Mouse (Mus musculus) testis, postnatal 14 days (tissue): ENCODE measurements around the gene Mrpl1.

ENCODE experiments used
- DNase-seq: peaks from one replicate; pipeline ENCODE4 v3.0.0; 2021; ENCODE audit warnings: low spot score

Gene Mrpl1

DNA sequence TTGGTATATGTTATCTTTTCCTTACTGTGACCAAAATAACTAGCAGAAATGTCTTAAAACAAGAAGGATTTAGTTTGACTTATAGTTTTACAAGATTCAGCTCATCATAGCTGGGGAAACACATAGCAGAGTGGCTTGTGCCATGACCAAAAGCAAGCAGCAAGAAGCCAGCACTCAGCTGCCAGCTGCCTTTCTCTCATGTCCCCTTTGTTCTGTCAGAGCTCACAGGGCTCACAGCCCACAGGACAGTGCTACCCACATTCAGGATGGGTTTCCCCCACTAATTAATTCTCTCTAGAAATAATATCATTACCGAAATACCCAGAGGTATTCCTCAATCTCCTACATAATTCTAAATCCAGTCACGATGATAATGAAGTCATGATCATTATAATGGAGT is 1.8 kb upstream of the Mrpl1 start:
- DNase-seq, result no peak

DNA sequence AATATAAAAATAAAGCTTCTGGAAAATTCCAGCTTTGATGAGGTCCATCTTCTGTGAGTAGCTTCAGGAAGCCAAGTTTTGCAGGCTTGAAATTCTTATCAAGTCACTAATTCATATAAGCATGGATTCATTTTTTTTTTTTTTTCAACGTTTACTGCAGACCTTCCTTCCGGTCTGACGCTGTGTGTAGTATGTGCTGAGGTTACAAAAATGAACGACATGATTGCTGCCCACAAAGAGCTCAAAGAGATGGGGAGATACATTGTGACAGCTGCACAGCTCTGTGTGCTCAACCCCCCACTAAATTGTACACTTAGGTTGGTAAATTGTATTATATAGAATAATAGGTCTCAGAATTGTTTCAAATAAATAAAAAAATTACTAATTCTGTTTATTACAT is 750 bp upstream of the Mrpl1 start:
- DNase-seq, result no peak

DNA sequence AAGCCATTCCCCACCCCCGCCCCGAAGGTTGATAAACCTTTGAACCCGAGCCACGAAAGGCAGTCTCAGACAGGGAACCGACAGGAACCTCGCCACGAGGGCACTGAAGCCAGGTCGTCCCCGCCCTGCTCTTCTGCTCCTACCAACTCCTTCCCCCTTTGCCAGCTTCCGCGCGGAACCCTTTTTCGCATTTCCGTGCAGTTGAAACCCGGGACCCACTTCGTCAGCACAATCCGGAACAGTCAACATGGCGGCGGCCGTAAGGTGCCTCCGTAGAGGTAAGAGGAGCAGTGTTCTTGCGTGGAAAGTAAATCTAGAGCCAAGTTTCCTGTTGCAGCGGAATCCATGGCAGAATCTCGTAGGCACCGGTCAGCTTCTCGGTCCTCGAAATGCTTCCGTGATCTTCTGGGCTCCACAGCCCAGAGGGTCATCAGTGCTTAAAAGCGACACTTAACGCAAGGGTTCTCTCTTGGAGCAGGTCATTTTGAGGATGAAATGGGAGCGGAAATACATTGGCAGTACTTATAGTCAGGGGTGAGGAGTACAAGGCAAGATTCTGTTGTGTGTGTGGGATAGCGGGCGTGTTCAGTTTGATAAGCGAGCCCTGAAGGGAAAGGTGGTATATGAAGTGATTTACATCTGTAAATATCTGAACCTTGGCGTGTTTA is 757 bp downstream of the Mrpl1 start:
- DNase-seq, result peak; percentile 92

DNA sequence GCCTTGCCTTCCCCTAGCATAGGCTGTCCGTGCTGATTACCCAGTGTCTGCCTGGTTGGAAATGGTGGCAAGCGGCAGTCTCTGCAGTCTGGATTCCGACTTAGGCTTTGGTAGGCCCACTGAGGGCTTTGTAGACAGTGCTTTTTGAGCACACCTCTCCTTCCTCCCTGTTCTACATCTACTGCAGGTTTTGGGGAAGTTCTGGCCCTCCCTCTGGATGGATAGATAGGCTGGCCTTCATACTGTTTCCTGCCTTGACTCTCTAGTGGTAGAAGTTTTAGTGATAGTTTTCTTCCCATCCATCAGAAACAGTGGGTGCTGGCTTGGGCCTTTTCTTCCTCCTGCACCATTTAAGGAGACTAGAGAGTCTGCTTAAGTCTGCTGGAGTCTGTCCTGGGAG is 9.4 kb downstream of the Mrpl1 start:
- no peak for DNase-seq

DNA sequence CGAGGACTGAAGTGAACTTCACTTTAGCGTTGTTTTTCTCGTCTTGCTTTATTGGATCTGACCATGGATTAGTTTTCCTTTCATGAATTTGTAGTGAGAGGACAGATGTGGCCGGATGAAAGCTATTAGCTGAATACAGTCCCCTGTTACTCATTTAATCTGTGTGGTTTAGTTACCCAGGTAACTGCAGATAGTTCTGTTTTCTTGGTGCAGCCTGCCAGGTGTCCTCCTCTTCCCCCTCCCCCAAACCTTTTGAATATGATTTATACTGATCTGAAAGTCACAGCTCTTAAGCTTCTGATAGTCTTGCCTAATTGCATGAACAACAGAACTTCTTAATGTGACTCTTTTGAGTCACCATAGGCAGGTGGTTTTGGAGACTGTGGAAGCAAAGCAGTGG is 10.2 kb downstream of the Mrpl1 start:
- no peak for DNase-seq

DNA sequence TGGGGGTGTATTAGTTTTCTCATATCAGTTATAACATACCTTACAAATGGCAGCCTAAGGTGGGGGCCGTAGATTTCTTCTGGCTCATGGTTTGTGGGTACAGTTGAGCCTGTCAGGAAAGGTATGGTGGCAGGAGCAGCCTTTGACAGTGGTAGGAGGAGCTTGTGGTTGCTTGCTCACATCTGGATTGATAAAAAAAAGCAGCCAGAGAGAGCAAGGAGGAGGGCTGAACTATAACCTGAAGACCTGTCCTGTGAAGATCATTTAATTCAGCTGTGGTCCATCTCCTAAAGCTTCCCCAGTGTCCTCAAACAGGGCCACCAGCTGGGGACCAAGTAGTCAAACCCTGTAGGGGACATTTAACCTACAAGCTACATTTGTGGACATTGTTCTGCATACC is 12.0 kb downstream of the Mrpl1 start:
- no peak for DNase-seq

DNA sequence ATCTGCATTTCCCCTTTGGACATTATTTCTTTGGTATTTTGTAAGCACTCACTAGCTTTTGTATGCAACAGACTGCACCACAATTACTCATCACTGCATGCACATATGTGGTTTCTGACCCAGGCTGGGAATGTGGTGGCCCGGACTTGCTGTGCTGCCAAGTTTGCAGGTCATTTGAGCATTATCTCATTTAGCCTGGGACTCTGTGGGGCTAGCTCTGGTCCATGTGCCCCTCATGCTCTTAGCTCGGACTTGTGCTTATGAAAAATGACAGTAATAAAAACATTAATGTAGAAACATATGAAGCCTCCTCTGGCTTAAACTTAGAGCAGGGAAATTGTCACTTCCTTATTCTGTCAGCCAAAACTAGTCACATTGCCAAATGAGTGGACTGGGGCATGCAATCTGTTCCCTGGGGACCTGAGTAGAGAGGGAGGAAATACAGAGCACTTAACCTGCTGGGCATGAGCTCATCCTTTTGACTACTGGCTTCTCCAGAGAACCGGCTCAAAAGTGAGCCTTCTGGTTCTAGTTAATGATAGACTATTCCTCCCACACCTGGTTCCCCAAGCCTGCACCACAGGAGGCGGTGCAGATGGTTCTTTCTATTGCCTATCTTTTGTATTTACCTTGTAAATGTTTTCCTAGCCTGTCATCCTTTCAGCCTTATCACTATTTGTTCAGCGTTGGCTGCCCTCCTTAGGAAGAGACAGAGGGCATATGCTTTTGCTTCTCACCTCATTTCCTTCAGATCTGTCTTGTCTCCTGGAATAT is 12.7 kb downstream of the Mrpl1 start:
- no peak for DNase-seq

DNA sequence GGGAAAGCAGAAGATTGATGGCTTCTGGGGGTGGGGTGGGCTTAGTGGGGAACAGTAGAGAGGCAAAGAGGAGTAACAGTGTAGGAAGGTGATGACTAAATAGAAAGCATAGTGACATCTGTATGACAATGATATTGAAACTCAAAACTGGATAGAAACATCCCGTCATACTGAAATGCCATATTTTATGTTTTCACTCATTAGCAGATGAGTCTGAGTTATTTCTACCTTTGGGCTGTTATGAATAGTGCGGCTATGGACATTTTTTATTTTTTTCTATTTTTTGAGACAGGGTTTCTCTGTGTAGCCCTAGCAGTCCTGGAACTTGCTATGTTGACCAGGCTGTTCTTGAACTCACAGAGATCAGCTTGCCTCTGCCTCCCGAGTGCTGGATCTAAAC is 13.7 kb downstream of the Mrpl1 start:
- no peak for DNase-seq

DNA sequence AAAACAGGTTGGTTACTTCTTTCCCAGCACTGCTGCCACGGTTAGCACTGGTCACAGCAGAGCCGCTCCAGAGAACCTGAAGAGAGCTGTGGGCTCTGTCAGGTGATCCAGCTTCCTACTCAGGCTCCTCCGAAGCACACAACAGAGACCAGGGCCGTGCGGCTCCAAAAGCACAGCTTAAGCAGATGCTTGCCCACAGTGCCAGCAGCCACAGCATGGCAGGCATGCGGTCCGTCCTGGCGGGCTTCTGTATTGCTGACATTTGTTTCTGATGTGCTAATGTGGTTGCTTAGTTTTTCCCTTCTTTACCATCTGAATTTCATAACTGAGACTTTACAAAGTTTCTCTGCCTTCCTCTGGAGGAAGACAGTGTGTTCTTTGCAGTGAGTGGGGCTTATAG is 17.2 kb downstream of the Mrpl1 start:
- DNase-seq, result no peak

DNA sequence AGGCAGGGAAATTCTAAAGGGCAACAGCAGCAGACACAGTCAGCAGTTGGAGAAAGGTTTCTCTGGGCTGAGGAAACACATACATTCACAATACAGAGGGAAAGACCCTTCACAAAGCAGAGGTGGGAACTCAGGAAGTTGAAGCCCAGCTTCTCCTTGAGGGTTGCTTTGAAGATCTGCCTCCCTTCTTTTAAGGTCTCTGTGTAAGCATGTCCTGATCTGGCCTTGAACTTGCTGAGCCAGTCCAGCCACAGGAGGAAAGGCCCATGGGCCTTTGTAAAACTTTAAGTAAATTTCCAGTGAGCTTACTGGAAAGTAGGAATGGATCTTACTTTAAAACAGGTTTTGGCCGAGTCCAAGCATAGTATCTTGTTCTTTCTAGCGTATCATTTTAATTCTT is 19.7 kb downstream of the Mrpl1 start:
- DNase-seq, result no peak

DNA sequence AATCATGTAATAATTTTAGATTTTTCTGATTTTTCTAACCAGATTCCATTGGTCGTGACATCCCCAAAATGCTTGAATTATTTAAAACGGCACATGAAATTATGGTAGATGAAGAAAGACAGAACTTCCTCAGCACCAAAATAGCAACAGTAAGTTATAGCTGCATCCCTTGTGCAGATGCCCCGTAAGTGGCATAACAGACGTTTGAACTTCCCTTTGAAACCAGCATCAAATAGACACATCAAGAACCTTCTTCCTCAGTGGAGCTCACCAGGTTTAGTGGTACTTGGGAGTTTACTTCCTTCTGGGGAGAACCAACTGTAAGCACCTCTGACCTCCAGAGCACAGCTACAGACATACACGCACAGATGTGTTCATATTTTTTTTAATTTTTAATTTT is 29.5 kb downstream of the Mrpl1 start:
- DNase-seq, result no peak

DNA sequence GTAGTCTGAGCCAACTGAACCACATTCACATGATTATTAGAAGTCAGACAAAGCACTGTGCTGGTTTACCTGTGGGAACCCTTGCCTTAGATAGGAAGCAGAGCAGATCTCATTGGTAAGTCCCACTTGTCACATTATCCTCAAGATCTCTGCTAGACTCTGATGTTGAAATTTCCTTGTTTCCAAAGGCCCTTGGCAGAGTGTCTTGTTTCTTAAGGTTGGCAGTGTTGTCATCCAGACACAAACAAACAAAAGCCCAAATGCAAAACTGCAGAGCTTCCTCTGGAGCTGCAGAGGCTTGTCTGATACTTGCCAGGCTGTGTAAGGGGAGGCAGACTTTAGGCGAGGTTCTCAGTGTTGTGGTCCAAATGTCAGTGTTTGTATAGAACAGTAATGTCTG is 31.6 kb downstream of the Mrpl1 start:
- DNase-seq, result no peak

DNA sequence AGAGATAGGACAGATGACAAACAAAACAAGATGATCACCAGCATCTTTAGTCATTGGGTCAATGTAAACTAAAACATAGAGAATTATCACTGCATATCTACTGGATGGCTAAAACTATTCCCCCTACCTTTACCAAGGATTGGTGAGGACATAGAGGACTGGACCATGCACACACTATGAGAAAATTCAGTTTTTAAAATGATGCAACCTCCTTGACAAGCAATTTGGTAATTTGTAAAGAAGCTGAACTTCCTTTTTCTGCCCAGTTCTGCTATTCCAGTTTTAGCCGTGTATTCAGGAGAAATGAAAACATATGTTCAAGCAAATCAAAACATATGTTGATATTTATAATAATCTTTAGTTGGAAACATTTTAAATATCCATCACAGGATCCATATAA is 35.2 kb downstream of the Mrpl1 start:
- DNase-seq, result no peak

DNA sequence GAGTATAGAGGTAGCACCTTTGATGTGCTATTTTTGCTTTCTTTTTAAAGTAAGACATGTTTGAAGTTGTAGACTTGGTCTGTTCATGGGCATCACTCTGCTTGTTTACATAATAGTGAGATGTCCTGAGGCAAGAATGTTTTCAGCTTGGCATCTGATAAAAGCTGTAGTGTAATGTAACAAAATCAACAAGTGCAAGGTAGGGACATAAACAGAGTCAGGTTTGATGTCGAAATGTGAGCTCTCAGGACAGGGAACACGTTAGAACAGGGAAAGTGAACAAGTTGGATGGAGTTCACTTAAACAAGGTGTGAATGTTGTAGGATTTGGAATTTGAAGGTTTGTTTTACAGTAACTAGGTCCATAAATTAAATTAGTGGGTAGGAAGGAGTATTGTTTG is 44.7 kb downstream of the Mrpl1 start:
- DNase-seq, result no peak

DNA sequence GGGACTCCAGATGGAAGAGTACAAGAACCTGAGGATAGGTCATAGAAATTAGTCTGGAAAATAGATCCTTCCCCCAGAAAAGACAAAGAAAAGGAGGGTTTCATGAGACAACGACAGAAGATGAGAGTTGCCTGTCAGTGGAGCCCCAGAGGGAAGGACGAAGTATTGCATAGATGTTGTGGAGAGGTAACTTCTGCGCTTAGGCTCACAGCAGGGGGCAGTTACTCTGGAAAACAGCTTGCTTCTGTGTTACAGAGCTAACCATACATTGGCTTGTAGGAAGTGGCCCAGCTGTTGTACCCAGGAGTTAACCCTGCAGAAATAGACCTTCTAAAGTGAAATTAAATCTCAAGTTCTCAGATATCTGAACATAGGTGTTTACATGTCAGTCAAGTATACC is 45.9 kb downstream of the Mrpl1 start:
- no peak for DNase-seq

DNA sequence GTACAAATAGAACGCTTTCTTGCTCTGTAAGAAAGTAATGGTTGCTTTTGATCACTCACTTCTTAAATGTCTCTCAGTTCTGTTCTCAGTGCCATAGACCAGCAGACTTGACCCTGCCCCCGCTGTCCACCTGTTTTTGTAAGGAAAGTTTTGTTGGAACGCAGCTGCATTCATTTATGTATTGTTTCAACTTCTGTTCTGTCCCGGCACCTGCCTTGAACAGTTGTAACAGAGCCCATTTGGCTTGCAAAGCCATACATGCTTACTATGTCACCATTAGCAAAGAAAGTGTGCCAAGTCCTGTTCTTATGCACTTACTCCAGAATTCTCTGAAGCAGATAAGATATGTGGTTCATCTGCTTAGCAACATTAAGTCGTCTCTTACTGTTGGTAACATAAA is 48.9 kb downstream of the Mrpl1 start:
- DNase-seq, result no peak

DNA sequence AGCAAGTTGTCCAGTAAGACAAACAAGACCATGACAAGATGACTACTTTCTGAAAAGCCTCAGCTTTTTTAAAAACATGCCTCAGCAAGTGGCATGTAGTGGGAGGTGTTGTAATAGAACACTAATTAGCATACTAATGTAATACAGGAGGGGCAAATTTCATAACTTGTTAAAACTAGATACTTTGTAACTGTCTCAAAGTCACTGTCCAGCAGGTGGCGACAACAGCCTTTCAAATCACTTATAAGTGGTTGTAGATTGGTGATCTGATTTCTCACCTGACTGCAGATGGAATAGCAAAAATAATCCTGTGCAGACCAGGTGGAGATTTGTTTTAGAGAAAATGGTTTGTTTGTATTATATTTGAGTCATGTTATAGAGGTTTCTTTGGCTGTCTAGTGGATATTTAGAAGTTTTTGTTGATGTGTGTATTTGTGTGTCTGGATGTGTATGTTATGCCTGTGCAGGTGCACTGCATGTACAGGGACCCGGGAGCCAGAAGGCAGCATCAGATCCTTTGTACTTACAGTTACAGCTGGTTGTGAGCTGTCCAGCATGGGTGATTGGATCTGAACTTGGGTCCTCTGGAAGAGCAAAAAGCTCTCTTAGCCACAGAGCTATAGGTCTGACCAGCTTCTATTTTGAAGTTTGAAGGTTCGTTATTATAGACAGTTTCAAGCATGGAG is 57.9 kb downstream of the Mrpl1 start:
- DNase-seq, result no peak

DNA sequence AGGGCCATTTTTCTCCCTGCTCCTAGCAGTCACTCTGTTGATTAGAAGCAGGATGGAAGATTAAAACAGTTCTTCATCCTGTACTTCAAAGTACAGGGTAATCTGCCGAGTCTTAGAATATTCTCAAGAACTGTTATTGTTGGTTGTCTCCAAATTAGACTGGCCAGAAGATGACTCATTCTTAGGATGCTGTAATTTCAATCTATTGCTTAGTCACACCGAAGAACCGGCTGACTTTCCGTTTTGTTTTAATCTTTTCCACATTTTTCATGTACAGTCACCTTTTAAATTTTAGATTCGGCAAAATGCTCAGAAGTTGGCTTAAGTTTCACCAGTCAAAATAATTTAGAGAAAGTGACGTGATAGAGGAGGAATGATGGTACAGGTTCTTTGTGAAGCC is 61.8 kb downstream of the Mrpl1 start:
- DNase-seq, result no peak

DNA sequence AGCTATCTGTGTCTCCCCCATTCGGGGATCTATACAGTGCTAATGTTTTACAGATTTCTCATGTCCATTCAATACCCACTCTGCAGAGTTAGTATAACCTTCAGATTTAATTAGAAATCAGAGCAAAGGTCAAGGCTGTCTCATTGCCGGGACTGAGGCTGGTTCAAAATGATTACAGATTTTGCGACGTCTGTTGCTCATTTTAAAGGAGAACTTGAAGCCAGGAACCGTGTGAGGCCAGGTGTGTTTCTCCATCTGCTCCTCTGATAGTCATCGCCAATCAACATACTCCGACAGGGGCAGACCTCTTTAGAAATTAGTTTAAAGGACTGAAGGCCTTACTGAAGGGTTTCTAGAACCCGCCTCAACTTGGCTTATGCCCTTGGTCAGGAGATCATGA is 96.5 kb downstream of the Mrpl1 start:
- no peak for DNase-seq

DNA sequence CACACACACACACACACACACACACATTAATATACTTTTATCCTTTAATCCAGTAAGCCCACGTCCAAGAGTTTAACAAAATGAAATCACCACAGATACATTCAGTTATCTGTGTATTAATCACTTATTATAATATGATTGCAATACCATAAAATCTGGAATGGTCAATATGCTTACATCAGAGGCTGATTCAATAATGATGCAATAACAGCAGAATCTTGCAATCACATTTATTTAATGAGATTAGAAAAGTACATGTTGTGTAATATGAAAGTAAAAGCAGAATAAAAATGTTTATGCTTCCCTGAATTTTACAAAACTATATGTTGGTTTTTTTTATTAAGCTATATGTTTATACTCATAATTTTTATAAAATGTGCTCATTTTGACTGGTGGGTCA is 97.0 kb downstream of the Mrpl1 start:
- no peak for DNase-seq

DNA sequence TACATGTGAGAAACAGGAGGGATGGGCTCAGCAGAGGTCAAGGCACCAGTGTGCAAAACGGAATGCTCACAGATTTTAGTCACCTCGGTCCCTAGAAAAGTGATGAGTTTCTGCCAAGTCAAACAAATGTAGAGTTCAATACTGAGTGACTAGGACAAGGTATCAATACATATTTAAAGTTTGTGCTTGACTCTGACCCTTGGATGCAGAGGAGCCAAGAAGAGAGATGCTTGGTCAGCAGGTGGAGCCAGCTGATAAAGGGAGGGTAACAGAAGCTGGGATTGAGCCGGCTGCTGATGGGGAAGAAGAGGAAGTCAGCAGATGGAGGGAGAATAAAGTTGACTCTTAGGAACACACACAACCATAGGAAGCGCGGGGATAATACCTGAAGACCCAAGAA is 97.5 kb downstream of the Mrpl1 start:
- no peak for DNase-seq

DNA sequence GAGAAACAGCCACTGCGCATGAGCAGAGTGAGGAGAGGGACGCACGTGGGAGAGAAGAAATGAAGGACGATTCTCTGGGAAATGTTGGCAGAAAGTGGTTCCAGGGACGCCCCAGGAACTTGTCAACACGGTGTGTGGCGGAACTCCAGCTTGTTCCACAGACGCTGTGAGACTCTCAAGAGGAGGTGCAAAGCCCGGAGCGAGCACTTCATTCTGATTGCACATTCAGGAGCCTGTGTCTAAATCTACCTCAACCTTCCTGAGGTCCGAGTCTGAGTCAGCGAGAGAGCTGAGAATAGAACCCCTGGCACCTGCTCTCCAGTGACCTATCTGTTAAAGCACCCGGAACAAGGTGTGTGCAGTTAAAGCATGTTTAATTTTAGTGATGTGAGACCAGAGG is 98.8 kb downstream of the Mrpl1 start:
- no peak for DNase-seq

DNA sequence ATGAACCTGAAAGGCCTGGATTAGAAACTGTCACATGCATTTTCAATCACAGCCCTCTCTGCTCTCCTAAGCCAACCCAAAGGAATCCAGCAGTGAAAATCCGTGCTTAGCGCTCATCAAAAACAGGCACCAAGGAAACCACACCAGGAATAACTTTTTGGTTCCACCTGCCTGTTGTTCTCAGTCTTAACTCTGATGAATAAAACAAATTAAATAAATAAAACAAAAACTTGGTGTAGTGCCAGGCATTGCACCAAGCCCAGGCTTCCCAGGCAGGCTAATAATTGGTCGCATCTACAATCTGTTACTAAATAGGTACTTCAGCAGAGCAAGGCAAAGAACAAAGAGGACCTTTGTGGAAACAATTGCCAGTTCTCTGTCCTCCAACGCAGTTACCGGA is 99.4 kb downstream of the Mrpl1 start:
- DNase-seq, result peak; percentile 54

DNA sequence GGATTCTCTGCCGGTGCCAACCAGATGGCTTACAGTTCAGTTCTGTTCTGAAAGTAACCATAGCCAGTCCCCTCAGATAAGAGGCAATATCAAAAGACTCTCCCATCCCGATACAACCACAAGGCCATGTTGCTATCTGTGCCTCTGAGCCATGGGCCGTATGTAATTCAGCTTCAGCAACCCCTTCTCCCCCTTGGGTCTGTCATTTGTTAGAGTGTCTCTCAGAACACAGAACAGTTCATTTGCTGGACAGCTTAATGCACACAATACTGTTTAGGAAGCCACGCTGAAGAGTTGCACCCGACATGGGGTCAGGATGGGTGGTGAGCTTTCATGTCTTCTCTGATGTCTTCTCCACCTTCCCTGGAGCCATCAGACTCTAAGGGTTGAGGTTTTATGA is 100.3 kb downstream of the Mrpl1 start:
- DNase-seq, result no peak
